ENCODE assay signal across 8 mouse cellular contexts in the genomic region with DNA sequence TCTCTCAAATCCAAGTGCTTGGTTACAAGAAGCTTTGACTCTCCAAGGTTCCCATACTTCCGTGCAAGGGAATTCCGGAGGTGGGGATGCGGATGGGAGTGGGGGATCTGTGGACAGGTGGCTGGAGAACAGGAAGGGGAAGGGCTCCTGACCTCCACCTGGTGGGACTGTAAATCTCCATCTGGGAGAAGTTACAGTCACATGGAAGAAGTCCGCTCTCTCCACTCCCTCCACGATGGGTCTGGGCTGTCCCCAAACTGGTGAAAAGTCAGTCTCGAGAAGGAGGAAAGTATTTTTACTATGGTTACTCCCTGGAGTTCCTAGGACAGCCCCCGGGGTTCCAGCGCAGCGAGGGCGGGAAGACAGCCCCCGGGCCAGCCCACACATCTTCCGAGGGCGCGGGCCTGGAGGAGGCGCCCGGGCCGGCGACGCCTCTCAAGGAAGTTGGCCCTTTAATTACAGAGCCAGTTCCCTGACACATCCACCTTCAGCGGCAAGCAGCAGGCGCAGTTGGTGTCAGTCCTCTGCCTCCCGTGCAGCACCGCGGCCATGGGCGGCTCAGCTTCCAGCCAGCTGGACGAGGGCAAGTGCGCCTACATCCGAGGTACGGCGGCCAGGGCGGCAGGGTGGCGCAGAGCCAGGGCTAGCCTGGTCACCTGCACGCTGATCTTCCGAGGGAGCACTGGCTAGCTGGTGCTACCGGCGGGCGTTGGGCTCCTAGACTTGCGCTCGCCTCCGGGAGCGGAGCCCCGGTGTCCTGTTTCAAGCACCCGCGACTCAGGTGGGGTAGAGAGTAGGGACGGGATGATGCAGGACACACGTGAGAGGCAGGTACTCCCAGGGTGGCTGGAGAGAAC. TPM values are rescaled to one million over a fixed set of nuclear protein-coding genes. Genes with fewer than 3 reads are reported as not detected.
DNase-seq lines count a peak whose midpoint lies in the region; ATAC-seq and TF ChIP-seq lines count a peak whose summit lies in the region.

A gene (plus strand): TSS at position 206 of the 857 bp plus-strand sequence.

- WGBS in heart, embryonic 14.5 days, result 3% methylated on average over 46 of the region's 46 CpGs
- 2% methylated on average over 46 of the region's 46 CpGs for WGBS in kidney, embryonic 16.5 days
- 5% methylated on average over 46 of the region's 46 CpGs for WGBS in lung, postnatal 0 days

- TF ChIP-seq CTCF in lung, postnatal 0 days (IDR thresholded peaks at IDR 0.05), result no peak

- no peak within 1 kb of the TSS for H3K27ac ChIP-seq in heart, embryonic 14.5 days (replicated peaks in 1 of 2; ENCODE audit: control insufficient read depth in 1 of 2, insufficient read depth in 1 of 2, low read depth in 2 of 2, low read length in 2 of 2)
- H3K27ac ChIP-seq in kidney, embryonic 16.5 days (ENCODE audit: low read length), result 0 out of 2 replicates have a peak within 1 kb of the TSS, but pooled peaks have one; percentile 33
- 0 out of 2 replicates have a peak within 1 kb of the TSS, but pooled peaks have one; percentile 27 for H3K27ac ChIP-seq in lung, postnatal 0 days (ENCODE audit: low read length)

- TF ChIP-seq EP300 in lung, postnatal 0 days (IDR thresholded peaks at IDR 0.05), result no peak

- peak within 1 kb of the TSS; percentile 53 to 62 for H3K4me3 ChIP-seq in heart, embryonic 14.5 days (ENCODE audit: control insufficient read depth in 1 of 2, insufficient read depth in 1 of 2, low read depth in 1 of 2, low read length in 2 of 2)
- H3K4me3 ChIP-seq in kidney, embryonic 16.5 days (ENCODE audit: low read length), result peak within 1 kb of the TSS; percentile 58
- peak within 1 kb of the TSS; percentile 47 for H3K4me3 ChIP-seq in lung, postnatal 0 days (ENCODE audit: low read depth, low read length)

- no peaks in the 10 kb centered on the region for H3K9me3 ChIP-seq in heart, embryonic 14.5 days (ENCODE audit: control insufficient read depth, low read length)
- H3K9me3 ChIP-seq in kidney, embryonic 16.5 days (ENCODE audit: low read length), result no peaks in the 10 kb centered on the region
- no peaks in the 10 kb centered on the region for H3K9me3 ChIP-seq in lung, postnatal 0 days (ENCODE audit: low read length)

- ATAC-seq in erythroblast, adult 5-6 weeks (replicated peaks; ENCODE audit: low FRiP score, poor library complexity, severe bottlenecking), result no peak
- peak; percentile 75 for ATAC-seq in heart, embryonic 14.5 days (ENCODE audit: insufficient number of reproducible peaks, insufficient read depth, low FRiP score, low read depth)
- ATAC-seq in kidney, embryonic 16.5 days (ENCODE audit: low FRiP score, low TSS enrichment), result peak; percentile 90
- peak; percentile 81 for ATAC-seq in lung, postnatal 0 days
- ATAC-seq in neutrophil, adult 5-6 weeks (ENCODE audit: extremely low read depth, insufficient number of reproducible peaks, low FRiP score, poor library complexity, severe bottlenecking), result peak; percentile 68

- H3K27me3 ChIP-seq in heart, embryonic 14.5 days (ENCODE audit: control insufficient read depth, insufficient read depth, low read length), result no peaks in the 10 kb centered on the region
- H3K27me3 ChIP-seq in kidney, embryonic 16.5 days (ENCODE audit: insufficient read depth, low read length), result no peaks in the 10 kb centered on the region
- H3K27me3 ChIP-seq in lung, postnatal 0 days (replicated peaks; ENCODE audit: insufficient read depth, low read length), result no peaks in the 10 kb centered on the region

- peak within 1 kb of the TSS; percentile 72 for H3K9ac ChIP-seq in heart, embryonic 14.5 days (ENCODE audit: low read length)
- peak within 1 kb of the TSS; percentile 69 for H3K9ac ChIP-seq in kidney, embryonic 16.5 days (replicated peaks; ENCODE audit: low read length)
- peak within 1 kb of the TSS; percentile 39 for H3K9ac ChIP-seq in lung, postnatal 0 days (replicated peaks; ENCODE audit: low read depth)

- H3K4me2 ChIP-seq in heart, embryonic 14.5 days (ENCODE audit: low read length), result peak within 1 kb of the TSS; percentile 93
- peak within 1 kb of the TSS; percentile 87 for H3K4me2 ChIP-seq in kidney, embryonic 16.5 days (replicated peaks; ENCODE audit: low read depth, low read length)
- H3K4me2 ChIP-seq in lung, postnatal 0 days (replicated peaks; ENCODE audit: low read depth, low read length), result peak within 1 kb of the TSS; percentile 73

- H3K36me3 ChIP-seq in heart, embryonic 14.5 days (ENCODE audit: control insufficient read depth, insufficient read depth, low read length), result no peaks in the 10 kb centered on the region
- no peaks in the 10 kb centered on the region for H3K36me3 ChIP-seq in kidney, embryonic 16.5 days (ENCODE audit: insufficient read depth, low read length)
- H3K36me3 ChIP-seq in lung, postnatal 0 days (ENCODE audit: insufficient read depth, low read length), result no peaks in the 10 kb centered on the region

- peaks cover 5 to 12% of the 10 kb centered on the region in 2 experiments for H3K4me1 ChIP-seq in heart, embryonic 14.5 days (ENCODE audit: control insufficient read depth in 2 of 2, insufficient read depth in 2 of 2, low read length in 2 of 2)
- H3K4me1 ChIP-seq in kidney, embryonic 16.5 days (ENCODE audit: insufficient read depth, low read length), result peaks cover 21% of the 10 kb centered on the region
- H3K4me1 ChIP-seq in lung, postnatal 0 days (ENCODE audit: insufficient read depth, low read depth, low read length), result peaks cover 6% of the 10 kb centered on the region; the same call in 1 of the 2 replicates

- DNase-seq in spleen, adult 18-20 months, result peak; percentile 10 to 37
- no peak for DNase-seq in spleen, adult 12 weeks (ENCODE audit: low spot score)
- peak; percentile 76 for DNase-seq in lung, postnatal 0 days (ENCODE audit: low spot score)
- peak; percentile 57 for DNase-seq in urinary bladder, adult 2 months (ENCODE audit: low spot score)

RNA-seq across cellular contexts. Expression of the gene that starts here (rescaled TPM):
- total RNA-seq in erythroblast, adult 5-6 weeks (2015; ENCODE audit: low replicate concordance), result 12.7 and 15.4 TPM in 2 replicates
- total RNA-seq in erythroblast, adult 5-6 weeks (2017; ENCODE audit: low replicate concordance), result 10.9 and 13.3 TPM in 2 replicates
- 4.4 and 5.8 TPM in 2 replicates for polyA plus RNA-seq in heart, embryonic 14.5 days (2014; fragmentation: Nextera tagmentation; extraction: Ambion mirVana)
- polyA plus RNA-seq in kidney, embryonic 16.5 days (2015; fragmentation: Nextera tagmentation; extraction: Ambion mirVana), result 11.1 and 11.8 TPM in 2 replicates
- polyA plus RNA-seq in lung, postnatal 0 days (2015; fragmentation: Nextera tagmentation; extraction: Ambion mirVana), result 12.9 and 13.1 TPM in 2 replicates
- total RNA-seq in neutrophil, adult 5-6 weeks (2017), result 121 and 130 TPM in 2 replicates
- polyA plus RNA-seq in urinary bladder, adult 2 months (2012; rRNA removed), result 112 and 160 TPM in 2 replicates

Comparison
In these comparisons a context has a peak if more than half of its experiments do, and no peak if none do; other contexts are left out.
1. H3K27ac ChIP-seq: peak in kidney, embryonic 16.5 days (single experiment) and lung, postnatal 0 days (single experiment); none in heart, embryonic 14.5 days (0 of 2).
2. Peak in every context shown above with its lines, with median percentiles within 50 percentile points of each other: H3K4me2 ChIP-seq, H3K4me3 ChIP-seq and H3K9ac ChIP-seq.